Mouse (Mus musculus) liver, embryonic 13.5 days (tissue): ENCODE data around the gene Olfr1509. TPM values are rescaled to one million over a fixed set of nuclear protein-coding genes. Genes with fewer than 3 reads are reported as not detected.

ENCODE experiments used
- polyA plus RNA-seq: library from polyadenylated mRNA; unstranded; fragments of >200 nt; fragmentation: Nextera tagmentation; extraction: Ambion mirVana; gene quantifications from 2 replicates; pipeline ENCODE4 v1.2.1, GENCODE M21; 2015

The Olfr1509 gene
- polyA plus RNA-seq, 1 experiment from 2014 or later, result not detected

Other genes starting within 250 kb of the Olfr1509 start
- 45.6 and 51.9 TPM in 2 replicates for gene Supt16, start 245.6 kb upstream of the Olfr1509 start, polyA plus RNA-seq
- gene Chd8, start 185.2 kb upstream of the Olfr1509 start, polyA plus RNA-seq, result 12.1 TPM in 2 replicates
- 19.8 and 20.5 TPM in 2 replicates for gene Tox4, start 163.8 kb upstream of the Olfr1509 start, polyA plus RNA-seq
- gene Rab2b, start 163.4 kb upstream of the Olfr1509 start, polyA plus RNA-seq, result 2.6 and 3.0 TPM in 2 replicates
- gene Mettl3, start 137.9 kb upstream of the Olfr1509 start, polyA plus RNA-seq, result 20.6 and 21.9 TPM in 2 replicates
- 1.2 and 1.5 TPM in 2 replicates for gene Sall2, start 114.2 kb upstream of the Olfr1509 start, polyA plus RNA-seq
- not detected in 2 replicates for gene Olfr1513, start 86.6 kb upstream of the Olfr1509 start, polyA plus RNA-seq
- gene Olfr1512, start 63.8 kb upstream of the Olfr1509 start, polyA plus RNA-seq, result not detected in 2 replicates
- gene Olfr1511, start 45.6 kb upstream of the Olfr1509 start, polyA plus RNA-seq, result not detected in 2 replicates
- gene Olfr1510, start 28.6 kb upstream of the Olfr1509 start, polyA plus RNA-seq, result not detected in 2 replicates
- gene Olfr1508, start 24.5 kb downstream of the Olfr1509 start, polyA plus RNA-seq, result not detected in 2 replicates
- gene Olfr1507, start 52.8 kb downstream of the Olfr1509 start, polyA plus RNA-seq, result not detected in 2 replicates